Mouse (Mus musculus): ENCODE measurements around the gene Sorbs2.
A peak's percentile ranks its signal among the peaks of the same experiment; 100 is the strongest.

Sorbs2 gene

DNA sequence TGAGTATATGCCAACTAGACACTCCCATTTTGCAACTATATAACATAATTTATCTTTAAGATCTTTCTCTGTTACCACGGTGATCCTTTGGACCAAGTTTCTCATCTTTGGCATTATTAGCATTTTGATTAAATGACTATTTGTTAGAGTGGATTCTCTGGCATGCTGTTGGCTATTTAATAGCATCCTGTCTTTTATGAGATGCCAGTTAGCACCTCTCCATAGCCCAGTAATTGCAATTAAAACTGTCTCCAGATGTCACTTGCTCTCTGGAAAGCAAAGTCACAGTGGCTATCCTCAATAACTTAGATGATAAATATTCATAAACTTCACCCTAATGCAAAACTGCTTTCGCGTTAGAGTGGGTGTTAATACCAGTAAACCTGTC, 170.3 kb downstream of the Sorbs2 start:
- no peak for DNase-seq (ENCODE audit: low read depth, low spot score)

DNA sequence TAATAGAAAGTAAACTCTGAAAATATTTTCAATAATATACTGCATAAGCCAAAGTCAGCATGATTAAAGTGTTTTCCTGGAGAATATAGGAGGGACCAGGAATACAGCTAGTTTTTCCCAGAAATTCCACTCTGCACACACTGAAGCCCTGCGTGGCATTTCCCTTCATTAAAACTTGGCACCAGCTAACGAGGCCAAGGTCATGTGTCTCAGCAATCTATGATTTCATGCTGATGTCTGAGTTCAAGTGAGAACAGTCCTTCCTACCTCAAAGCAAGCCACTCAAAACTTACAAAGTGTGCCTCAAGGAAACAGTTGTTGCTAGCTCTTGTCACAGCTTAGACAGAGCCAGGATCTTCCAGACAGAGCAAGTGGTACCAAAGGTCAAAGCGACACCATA, 173.6 kb downstream of the Sorbs2 start:
- DNase-seq (ENCODE audit: low read depth, low spot score): no peak

DNA sequence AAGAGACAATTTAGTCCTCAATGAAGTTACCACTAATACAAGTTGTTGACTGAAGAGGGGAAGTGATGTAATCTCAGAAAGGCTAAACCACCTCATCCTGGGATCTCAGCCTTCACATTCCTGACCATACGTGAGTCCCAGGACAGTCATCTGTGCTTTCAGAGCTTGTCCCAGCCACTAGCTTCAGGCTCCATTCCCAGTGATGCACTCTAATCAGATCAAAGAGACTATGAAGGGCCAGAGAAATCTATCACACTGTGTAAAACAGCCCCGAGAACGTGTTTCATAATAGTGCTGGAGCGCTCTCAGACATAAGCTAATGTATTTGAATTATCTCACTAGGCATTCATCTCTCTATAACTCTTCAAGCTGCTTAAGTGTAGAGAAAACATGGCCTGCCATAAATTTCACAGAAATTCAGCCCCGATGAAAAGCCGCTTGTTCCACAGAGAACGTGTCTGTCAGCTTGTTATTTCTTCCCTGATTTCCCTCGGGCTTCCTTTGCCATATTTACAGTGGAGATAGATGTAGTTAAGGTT, 175.3 kb downstream of the Sorbs2 start:
- DNase-seq (ENCODE audit: low read depth, low spot score): no peak

DNA sequence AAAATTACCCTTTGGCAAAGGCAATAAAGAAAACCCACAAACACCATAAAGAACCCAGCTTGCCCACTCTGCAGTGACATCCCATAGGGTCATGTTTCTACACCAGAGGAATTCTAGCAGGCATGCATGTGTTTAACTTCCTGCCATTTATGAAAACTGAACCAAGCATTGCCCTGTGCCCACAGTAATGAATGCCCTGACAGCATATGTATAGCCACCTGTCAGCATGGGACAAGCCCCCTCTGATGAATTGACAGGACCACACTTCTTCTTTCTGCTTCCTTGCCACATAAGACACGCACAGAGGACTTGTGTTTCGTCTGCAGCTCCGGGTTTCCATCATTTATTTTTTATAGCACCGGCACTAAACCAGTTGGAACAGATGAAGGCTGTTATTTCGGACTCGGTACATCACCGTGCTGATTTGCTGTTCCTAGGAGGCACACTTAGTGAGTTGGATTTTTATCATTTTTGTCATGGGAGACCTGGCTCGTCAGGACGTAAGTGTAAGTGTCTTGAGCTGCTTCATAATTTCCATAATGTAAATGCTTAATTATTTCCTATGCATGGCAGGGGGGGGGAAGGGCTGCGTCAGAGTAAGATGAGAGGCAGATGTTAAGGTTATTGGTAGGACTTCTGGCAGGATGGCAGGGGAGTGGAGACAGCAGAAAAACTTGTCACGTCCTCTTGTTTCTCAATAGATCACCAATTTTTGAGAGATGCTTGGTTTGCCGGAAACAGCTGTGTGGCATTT, 180.5 kb downstream of the Sorbs2 start:
- peak; percentile 38 for DNase-seq (ENCODE audit: low read depth, low spot score)

DNA sequence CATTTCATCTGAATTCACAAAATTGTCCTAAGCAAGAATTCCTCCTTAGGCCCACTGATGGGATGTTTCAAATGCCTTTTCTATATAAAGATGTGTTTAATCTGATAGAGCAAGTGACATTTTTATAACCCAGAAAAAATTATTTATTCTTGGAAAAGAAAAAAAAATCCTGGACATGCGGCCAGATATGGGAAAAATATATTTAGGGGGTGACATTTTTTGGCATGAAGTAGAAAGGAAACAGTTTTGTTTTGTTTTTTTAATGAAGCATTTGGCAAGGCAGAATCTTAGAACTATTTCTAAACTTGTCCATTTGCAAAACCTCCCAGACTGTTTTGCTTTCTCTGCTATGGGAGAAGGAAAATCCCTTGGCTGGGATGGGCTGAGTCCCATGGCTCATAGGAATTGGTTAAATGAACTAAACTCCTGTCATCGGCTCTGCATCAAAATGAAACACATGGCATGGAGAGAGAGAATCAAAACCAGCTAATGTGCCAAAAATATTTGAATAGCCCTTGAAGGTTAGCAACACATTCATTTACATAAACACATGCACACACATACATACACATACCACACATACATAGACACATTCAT, 182.1 kb downstream of the Sorbs2 start:
- DNase-seq (ENCODE audit: low read depth, low spot score): no peak

DNA sequence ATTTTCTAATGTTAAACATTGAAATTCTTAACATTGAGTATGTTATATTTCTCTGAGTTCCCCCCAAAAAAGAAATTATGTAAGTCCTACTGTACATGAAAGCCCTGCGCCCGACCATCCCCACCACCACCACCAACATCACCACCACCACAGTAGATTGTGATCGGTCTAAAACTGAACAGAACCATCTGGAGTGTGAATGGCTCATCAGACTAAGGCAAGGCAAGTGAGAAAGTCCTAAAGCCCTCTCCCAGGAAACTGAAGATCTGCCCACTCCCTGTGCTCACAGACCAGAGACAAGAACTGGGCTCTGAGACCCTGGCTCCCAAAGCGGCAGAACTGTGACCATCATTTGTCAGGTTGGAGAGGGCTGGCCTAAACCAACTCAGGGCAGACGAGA, 192.5 kb downstream of the Sorbs2 start:
- DNase-seq (ENCODE audit: low read depth, low spot score): no peak

DNA sequence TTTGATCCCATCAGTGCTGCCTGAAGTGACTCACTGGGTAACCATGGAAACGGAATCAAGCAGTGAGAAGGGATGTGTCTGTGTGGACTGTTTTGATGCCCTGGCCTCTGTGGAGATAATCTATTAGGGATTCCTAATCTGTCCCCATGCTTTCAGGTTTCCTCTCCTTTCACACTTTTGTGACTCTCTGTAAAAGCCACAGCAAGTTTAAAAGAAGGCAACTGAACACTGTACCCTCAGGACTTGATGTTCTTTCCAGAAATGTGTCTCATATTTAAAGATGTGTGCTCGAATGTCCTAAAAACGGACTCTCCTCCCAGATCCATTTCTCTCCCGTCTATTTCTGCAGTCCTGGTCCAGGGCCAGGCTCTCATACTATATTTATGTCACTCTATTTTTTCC, 196.1 kb downstream of the Sorbs2 start:
- DNase-seq (ENCODE audit: low read depth, low spot score): peak; percentile 54

DNA sequence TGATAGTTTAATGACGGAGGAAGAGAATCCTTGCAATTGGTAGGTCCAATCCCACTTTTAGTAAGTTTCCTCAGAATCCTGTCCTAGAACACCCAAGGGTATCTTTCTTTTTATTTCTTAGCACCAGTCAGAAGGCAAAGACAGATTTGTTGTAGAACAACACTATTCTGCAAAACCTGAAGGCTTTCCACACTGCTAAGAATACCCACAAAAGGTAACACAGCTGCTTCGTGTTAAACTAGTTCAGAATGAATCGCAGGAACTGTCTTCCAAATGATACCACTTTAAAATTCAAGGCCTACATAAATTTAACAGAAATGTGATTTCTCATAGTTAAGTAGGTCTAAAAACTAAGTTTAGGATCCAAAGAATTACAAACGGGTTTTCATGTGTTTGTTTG, 201.5 kb downstream of the Sorbs2 start:
- DNase-seq (ENCODE audit: low read depth, low spot score): no peak

DNA sequence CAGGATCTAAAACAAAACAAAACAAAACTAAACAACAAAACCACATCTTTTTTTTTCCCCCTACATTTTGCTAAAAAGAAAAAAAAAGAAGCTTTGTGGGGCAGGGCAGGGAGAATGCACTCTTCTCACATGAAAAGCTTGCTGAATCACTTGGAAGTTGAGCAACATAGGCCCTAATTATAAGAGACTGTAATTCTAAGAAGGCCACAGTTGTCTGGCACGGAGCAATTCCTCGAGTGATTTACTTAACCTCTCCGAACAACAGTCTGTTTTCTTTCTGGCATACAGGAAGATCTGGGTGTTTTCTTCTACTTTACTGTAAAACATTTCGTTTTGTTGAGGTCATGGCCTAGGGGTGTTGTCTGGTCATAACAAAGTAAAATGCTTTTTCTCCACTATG, 202.1 kb downstream of the Sorbs2 start:
- DNase-seq (ENCODE audit: low read depth, low spot score): no peak

DNA sequence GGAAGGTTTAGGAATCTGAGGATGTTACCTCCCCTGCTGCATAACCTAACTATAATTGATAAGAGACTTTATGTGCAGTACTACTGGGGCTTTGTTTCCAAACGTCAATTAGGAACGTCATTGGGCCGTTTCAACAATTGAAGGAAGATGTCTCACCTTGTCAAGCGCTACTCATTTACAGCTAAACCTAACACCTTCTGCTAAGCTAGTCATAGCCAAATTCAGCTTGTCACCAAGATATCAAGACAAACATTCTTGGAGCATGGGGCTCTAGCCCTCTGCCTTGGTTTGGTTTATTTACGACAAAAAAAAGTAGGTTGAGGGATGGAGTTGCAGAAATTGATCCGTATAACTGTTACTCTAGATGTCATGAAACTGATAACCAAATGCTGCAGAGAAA, 205.0 kb downstream of the Sorbs2 start:
- no peak for DNase-seq (ENCODE audit: low read depth, low spot score)

DNA sequence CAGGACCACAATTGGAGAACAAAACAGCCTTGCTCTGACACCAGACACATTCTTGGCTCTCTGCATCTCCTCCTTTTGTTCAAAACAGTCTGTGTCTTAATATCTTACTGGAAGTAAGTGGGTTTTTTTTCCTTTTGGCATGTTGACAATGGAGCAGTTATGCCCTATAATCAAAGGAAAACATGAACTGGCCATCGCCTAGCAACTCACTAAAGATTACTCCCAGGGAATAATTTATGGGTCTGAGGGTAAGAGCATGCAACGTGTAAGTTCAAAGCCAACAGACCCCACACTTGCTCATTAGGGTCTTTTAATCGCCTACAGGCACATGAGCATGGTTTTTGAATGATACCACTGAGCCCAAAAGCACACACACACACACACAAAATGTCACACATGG, 207.2 kb downstream of the Sorbs2 start:
- no peak for DNase-seq (ENCODE audit: low read depth, low spot score)

DNA sequence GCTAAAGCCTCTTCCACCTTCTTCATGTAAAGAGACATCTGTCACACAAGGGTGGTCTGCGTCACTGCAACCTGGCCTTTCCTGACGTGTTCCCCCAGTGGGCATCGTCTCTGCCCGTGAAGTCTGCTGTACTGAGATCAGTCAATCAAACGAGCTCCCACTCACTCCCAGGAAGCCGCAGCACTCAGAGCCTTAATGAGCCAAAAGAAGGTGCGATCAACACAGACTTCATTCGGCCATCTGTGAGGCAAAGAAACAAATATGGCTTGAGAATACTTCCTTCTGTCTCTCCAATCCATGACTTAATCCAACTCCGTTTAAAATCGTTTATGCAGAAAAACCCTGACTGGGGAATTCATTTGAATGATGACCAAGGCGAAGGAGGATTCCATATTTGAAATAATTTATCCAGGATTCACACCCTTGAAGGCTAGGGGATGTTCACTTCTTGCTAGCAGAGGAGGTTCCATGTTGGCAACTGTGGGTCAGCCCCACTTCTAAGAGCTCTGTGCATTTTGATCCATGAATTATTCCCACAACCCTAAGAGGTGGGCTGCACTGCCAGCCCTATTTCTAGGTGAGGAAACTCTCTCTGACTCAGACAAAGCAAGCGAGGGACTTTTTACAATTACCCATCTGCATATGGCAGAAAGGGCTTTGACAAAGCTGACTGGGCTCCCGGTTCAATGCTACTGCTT, 207.9 kb downstream of the Sorbs2 start:
- DNase-seq (ENCODE audit: low read depth, low spot score): no peak

DNA sequence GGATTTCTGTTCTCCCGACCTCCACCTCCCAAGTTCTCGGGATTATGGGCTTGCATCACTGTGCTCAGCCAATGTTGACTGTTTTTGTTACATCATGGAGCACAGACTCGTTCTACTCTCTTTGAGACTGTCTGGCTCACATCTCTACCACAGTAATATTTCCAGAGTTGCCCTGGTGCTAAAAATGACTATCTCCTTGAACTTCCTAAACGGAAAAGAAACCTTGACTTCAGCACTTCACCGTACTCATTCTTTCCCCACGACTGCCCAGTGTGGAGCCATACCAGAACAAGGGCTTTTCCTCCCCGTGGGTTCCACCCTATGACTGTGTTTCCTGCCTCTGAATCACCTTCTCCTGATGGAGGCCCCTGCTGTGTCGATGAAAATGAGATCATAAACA, 212.2 kb downstream of the Sorbs2 start:
- no peak for DNase-seq (ENCODE audit: low read depth, low spot score)

DNA sequence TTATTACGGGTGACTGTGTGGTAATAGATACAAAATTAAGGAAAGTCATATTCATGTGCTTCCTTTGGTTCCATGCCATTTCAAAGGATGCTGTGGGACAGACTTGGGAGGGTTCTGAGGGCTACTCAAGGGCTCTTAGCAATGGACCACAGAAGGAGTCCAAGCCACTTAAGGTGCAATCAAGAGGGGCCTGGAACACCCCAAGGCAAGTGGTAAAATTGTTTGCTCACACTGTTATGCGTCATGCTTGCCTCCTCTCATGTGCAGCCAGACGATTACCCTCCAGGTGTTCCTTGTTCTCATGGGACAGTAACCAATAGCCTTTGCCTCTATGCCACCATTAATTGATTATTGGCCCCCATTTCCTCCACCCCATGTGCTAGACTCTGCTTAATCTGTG, 216.6 kb downstream of the Sorbs2 start:
- DNase-seq (ENCODE audit: low read depth, low spot score): no peak

DNA sequence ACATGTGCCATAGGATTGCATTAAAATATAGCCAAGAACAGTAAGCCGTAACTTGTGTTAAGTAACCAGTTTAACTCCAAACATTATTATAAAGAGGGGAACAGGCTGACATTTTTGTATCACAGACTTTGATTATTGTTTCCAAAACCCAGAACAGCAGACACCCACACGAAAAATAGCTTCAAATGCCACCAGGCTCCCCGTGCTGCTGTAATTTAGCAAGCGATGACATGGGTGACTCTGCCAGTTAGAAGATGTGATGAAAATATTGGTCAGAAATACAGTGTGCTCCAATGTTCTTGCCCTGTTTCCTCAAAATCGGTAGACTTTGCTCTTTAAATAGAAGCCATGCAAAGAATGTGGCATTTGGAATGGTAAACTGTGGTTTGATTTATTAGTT, 217.7 kb downstream of the Sorbs2 start:
- DNase-seq (ENCODE audit: low read depth, low spot score): no peak

DNA sequence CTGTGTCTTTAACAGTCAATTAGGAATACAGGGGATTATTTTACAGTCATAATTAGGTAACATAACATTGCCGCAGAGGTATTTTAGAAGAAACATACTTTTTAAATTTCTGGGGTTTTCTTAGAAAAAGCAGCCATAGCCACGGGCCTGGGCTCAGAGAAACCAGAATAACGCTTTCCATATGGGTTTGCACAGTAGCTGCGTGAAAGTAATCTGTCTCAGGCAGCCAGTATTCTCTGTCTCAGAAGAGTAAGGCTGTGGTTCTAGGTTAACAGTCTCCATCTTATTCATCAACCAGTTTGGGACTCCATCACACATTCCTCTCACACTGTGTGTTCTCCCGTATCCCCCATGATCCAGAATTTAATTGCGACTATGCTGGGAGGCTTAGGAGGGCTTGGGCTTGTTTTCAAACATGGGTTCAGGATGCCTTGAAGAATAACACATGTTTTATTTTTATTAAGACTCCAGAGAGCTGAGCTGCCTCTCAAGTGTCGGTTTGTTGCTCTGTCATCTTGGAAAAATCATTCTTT, 222.3 kb downstream of the Sorbs2 start:
- DNase-seq (ENCODE audit: low read depth, low spot score): no peak

DNA sequence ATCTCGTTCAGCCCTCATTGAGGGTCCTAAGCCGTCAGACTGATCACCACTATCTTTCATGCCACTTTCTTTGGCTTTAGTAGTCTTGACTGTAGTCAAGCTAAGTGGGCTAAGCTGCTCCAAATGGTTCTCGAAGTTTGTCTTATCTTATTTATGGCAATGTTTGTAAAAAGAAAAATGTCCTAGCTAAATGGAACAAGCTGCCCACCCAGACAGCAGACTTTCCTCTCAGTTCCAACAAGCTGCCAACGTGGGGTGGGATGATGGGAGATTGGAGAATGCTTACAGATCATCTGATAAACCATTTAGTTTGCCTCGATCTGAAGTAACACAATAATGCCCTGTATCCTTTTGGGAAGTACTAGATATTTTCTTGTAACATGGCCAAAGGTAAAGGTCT, 223.2 kb downstream of the Sorbs2 start:
- DNase-seq (ENCODE audit: low read depth, low spot score): no peak

DNA sequence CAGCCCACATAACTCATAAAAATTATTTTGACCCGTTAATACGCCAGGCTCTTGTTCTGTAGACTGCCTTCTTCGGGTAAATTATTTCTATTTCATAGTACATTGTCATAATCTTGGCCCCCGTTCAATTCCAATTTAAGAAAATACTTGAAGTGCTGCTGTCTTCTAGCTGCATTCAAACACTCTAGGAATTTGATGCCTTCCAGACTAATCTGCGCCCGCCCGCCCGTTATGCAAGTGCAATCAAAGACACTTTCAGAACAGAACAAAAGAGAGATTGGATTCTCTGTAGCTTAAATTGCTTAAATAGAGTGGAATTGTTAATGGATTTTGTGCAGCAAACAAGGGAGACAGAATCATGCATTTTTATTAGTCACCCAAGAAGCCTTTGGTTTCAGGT, 226.5 kb downstream of the Sorbs2 start:
- no peak for DNase-seq (ENCODE audit: low read depth, low spot score)

DNA sequence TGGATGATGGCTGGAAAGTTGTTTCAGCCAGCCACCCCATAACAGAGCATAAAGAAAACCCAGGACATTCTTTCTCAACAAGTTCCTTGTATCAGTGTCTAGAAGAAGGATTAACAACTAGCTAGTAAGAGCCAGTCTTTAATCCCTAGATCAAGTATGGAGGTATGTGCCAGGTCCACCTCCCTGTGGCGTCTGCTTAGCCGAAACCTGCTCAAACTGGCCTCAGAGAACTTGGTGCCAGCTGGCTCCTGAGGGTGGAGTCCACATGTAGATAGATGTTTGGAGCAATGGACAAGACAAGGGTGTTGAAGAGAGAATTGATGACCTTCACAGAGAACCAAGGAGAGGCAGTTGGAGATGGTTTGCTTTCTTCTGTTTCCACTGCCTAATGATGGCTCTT, 229.7 kb downstream of the Sorbs2 start:
- DNase-seq (ENCODE audit: low read depth, low spot score): no peak

DNA sequence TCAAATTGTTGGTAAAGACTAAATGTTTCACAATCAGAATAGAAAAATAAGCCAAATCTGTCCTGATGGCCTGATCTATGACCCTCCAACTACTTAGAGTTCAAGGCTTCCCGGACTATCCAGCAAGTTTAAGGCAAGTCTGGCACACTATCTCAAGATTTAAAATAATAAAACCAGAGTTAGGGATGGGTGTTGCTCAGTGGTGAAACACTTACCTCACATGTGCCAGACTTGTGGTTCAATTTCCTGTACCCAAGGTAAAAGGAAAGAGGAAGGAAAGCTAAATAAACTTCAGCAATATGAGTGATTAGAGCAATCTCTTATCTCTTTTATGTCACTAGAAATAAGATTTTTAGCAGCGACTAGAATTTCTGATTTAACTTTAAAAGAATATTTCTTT, 235.7 kb downstream of the Sorbs2 start:
- no peak for DNase-seq (ENCODE audit: low read depth, low spot score)

DNA sequence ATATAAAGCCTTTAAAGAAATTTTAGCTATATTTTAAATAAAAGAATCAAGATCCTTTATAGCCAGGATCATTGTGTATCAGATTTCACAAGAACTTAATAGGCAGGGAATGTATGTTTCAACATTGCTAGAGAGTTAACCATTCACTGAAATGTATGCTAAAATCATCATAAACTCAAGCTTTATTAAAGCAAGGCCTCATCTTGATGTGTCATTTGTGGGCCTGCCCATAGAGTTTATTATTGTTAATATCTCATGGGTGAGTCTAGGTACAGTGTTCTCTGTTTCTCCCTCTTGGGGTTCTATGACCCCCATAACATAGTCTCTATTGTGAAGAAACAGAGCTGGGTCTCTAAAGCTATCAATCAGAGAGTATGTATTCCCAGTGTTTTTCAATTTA, 236.2 kb downstream of the Sorbs2 start:
- DNase-seq (ENCODE audit: low read depth, low spot score): no peak

Measured in skeletal muscle tissue, adult 2 months (tissue).